In genomic region chr15:94457636-94458390, GRCm38 (mm10) we compare ENCODE assay signal across 25 mouse cellular contexts. TPM values are rescaled to one million over a fixed set of nuclear protein-coding genes. Genes with fewer than 3 reads are reported as not detected.
DNase-seq lines count a peak whose midpoint lies in the region; ATAC-seq lines count a peak whose summit lies in the region.
"Had no signal": no experiment of that assay in that cellular context is flagged by ENCODE, and none has a peak within 500 bp of the region (broad histone marks: within the 10 kb centered on the region; RNA-seq: fewer than 3 reads in every experiment).

No protein-coding gene starts in this region.

- no peak overlapping the region for H3K4me3 ChIP-seq in limb, embryonic 10.5 days
- H3K4me3 ChIP-seq: erythroblast, embryonic 14.5 days; heart, adult 2 months; hindbrain, embryonic 15.5 days; liver, embryonic 12.5 days had no signal

- H3K4me1 ChIP-seq in limb, embryonic 10.5 days, result peaks cover 20% of the 10 kb centered on the region
- H3K4me1 ChIP-seq: hindbrain, embryonic 15.5 days had no signal

- peak; percentile 5 to 21 for DNase-seq in adrenal gland, postnatal 36 days
- no peak for DNase-seq in adrenal gland, postnatal 10 days
- DNase-seq in embryo, embryonic 10.5 days (ENCODE audit: low spot score), result peak; percentile 64
- peak; percentile 49 for DNase-seq in limb, embryonic 10.5 days (ENCODE audit: low spot score)
- DNase-seq in neural tube, embryonic 10.5 days (ENCODE audit: extremely low spot score, low spot score), result peak; percentile 33
- DNase-seq in lung, postnatal 4 days, result no peak
- no peak for DNase-seq in layer of hippocampus, postnatal 14 days (ENCODE audit: low spot score in 2 of 2)
- DNase-seq: cerebellum, adult 8-10 months; gastrocnemius, postnatal 25 days; heart, adult 2 months; heart, postnatal 36 days; lung, embryonic 14.5 days; lung, postnatal 36 days; right cerebral cortex, postnatal 14 days; spleen, adult 18-20 months; thymus, adult 18-20 months; thymus, postnatal 4 days had no signal

- H3K36me3 ChIP-seq in limb, embryonic 10.5 days, result no peaks in the 10 kb centered on the region
- H3K36me3 ChIP-seq: hindbrain, embryonic 15.5 days; liver, embryonic 12.5 days had no signal

- H3K27me3 ChIP-seq in limb, embryonic 10.5 days (ENCODE audit: low read depth, poor library complexity, severe bottlenecking), result no peaks in the 10 kb centered on the region
- H3K27me3 ChIP-seq: hindbrain, embryonic 15.5 days; liver, embryonic 12.5 days had no signal

- ATAC-seq in megakaryocyte-erythroid progenitor cell, adult 5-6 weeks (replicated peaks; ENCODE audit: low FRiP score, low TSS enrichment, poor library complexity, severe bottlenecking), result no peak
- ATAC-seq: CD4-positive, CD25-positive, alpha-beta regulatory T cell, adult 4 months; forebrain, embryonic 14.5 days; intestine, postnatal 0 days; liver, embryonic 12.5 days; Patski had no signal

- peak overlapping the region; percentile 56; the same call in 1 of the 2 replicates for H3K27ac ChIP-seq in limb, embryonic 10.5 days
- H3K27ac ChIP-seq: heart, adult 2 months; hindbrain, embryonic 15.5 days; liver, embryonic 12.5 days had no signal

- H3K9me3 ChIP-seq in limb, embryonic 10.5 days (replicated peaks), result no peaks in the 10 kb centered on the region
- H3K9me3 ChIP-seq: hindbrain, embryonic 15.5 days; liver, embryonic 12.5 days had no signal

- WGBS in limb, embryonic 10.5 days, result 61% methylated on average over 18 of the region's 18 CpGs

RNA-seq across cellular contexts. Expression of gene Adamts20, which starts 7.4 kb away (rescaled TPM):
- total RNA-seq in adrenal gland, postnatal 36 days (2021), result 1 to 10 TPM; 1.7 to 4.3 TPM
- 1 to 10 TPM; 2.4 to 2.8 TPM for total RNA-seq in adrenal gland, postnatal 10 days (2021)
- polyA plus RNA-seq in limb, embryonic 10.5 days (2016; fragmentation: Nextera tagmentation; extraction: Ambion mirVana), result 3.0 and 3.8 TPM in 2 replicates
- 10 to 100 TPM; 14.2 to 16.2 TPM for total RNA-seq in layer of hippocampus, postnatal 14 days (2021)
- total RNA-seq in megakaryocyte-erythroid progenitor cell, adult 5-6 weeks (2014; fragmentation: Nextera tagmentation), result not detected in 2 replicates
- 0.19 TPM in 1 of 2 replicates, not detected in the other for total RNA-seq in megakaryocyte-erythroid progenitor cell, adult 5-6 weeks (2017)
- polyA plus RNA-seq: CD4-positive, CD25-positive, alpha-beta regulatory T cell, adult 4 months; erythroblast, embryonic 14.5 days had no signal

Comparison
In these comparisons a context has a peak if more than half of its experiments do, and no peak if none do; other contexts are left out.
1. DNase-seq: peak in adrenal gland, postnatal 36 days (2 of 2), embryo, embryonic 10.5 days (single experiment), limb, embryonic 10.5 days (single experiment) and neural tube, embryonic 10.5 days (single experiment); none in adrenal gland, postnatal 10 days (single experiment), lung, postnatal 4 days (0 of 2) and layer of hippocampus, postnatal 14 days (0 of 2).